In the genomic region with DNA sequence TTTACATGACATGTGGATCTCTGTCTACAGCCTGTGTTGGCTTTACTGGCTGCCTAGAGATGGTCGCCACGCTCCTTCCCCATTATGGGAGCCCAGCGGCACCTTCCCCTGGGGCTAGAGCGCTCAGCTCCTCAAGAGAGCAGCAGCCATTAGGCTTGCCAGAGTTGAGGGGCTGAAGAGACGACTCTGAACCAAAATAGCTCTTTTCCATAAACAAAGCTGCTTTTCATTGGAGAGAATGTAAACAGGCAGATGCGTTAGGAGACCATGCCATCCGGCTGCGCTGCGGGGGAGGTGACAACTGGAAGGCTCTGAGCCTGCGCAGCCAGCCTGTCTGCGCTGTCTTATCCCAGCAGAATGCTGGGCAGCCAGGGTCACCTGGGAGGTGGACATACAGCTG, we compare ENCODE assay signal across 13 mouse cellular contexts. TPM values are rescaled to one million over a fixed set of nuclear protein-coding genes. Genes with fewer than 3 reads are reported as not detected.
DNase-seq lines count a peak whose midpoint lies in the region; ATAC-seq and TF ChIP-seq lines count a peak whose summit lies in the region.
"Had no signal": no experiment of that assay in that cellular context is flagged by ENCODE, and none has a peak within 500 bp of the region (broad histone marks: within the 10 kb centered on the region; RNA-seq: fewer than 3 reads in every experiment).

No protein-coding gene starts in this region.

- no peaks in the 10 kb centered on the region for H3K27me3 ChIP-seq in hindbrain, embryonic 14.5 days (ENCODE audit: control insufficient read depth, insufficient read depth, low read length)
- no peaks in the 10 kb centered on the region for H3K27me3 ChIP-seq in kidney, embryonic 14.5 days (ENCODE audit: control insufficient read depth, insufficient read depth, low read length)
- H3K27me3 ChIP-seq: neural tube, embryonic 15.5 days had no signal

- ATAC-seq in hindbrain, embryonic 14.5 days (ENCODE audit: low FRiP score), result no peak
- no peak for ATAC-seq in kidney, embryonic 14.5 days (ENCODE audit: low FRiP score, low TSS enrichment)

- no peaks in the 10 kb centered on the region; the same call in 1 of the 2 replicates for H3K4me1 ChIP-seq in hindbrain, embryonic 14.5 days (replicated peaks; ENCODE audit: control insufficient read depth, insufficient read depth, low read length)
- no peaks in the 10 kb centered on the region for H3K4me1 ChIP-seq in kidney, embryonic 14.5 days (ENCODE audit: control insufficient read depth, insufficient read depth, low read length)
- H3K4me1 ChIP-seq: heart, embryonic 13.5 days; limb, embryonic 12.5 days had no signal

- no peaks in the 10 kb centered on the region for H3K9me3 ChIP-seq in hindbrain, embryonic 14.5 days (ENCODE audit: control insufficient read depth, low read length)
- no peaks in the 10 kb centered on the region for H3K9me3 ChIP-seq in kidney, embryonic 14.5 days (ENCODE audit: control insufficient read depth, low read length)
- H3K9me3 ChIP-seq: heart, embryonic 13.5 days; limb, embryonic 12.5 days; midbrain, embryonic 10.5 days; neural tube, embryonic 15.5 days had no signal

- TF ChIP-seq POLR2A in brain, embryonic 14.5 days (IDR thresholded peaks at IDR 0.05; ENCODE audit: borderline replicate concordance, extremely low read depth, insufficient read depth, insufficient read length, poor library complexity, severe bottlenecking), result no peak

- H3K27ac ChIP-seq in layer of hippocampus, adult 2 months, result no peak overlapping the region
- no peak overlapping the region for H3K27ac ChIP-seq in hindbrain, embryonic 14.5 days
- H3K27ac ChIP-seq in kidney, embryonic 14.5 days (ENCODE audit: low read depth, low read length), result no peak overlapping the region
- H3K27ac ChIP-seq: heart, embryonic 13.5 days; limb, embryonic 12.5 days; midbrain, embryonic 10.5 days; neural tube, embryonic 15.5 days had no signal

- peak; percentile 20 for DNase-seq in layer of hippocampus, adult 11-12 months (ENCODE audit: low spot score)
- DNase-seq in layer of hippocampus, adult 9-10 months (ENCODE audit: low spot score), result no peak
- DNase-seq in brain, embryonic 14.5 days (ENCODE audit: low read depth), result peak; percentile 57
- DNase-seq in layer of hippocampus, adult 2 months (ENCODE audit: low spot score in 2 of 2), result peak; percentile 5 to 29
- DNase-seq in right cerebral cortex, postnatal 10 days (ENCODE audit: low spot score in 2 of 2), result peak; percentile 56 to 70
- DNase-seq in hindbrain, embryonic 14.5 days (ENCODE audit: low spot score), result no peak
- DNase-seq in kidney, postnatal 14 days, result no peak

- WGBS in hindbrain, embryonic 14.5 days, result 64% methylated on average over 11 of the region's 11 CpGs
- 65% methylated on average over 11 of the region's 11 CpGs for WGBS in kidney, embryonic 14.5 days

- no peaks in the 10 kb centered on the region for H3K36me3 ChIP-seq in hindbrain, embryonic 14.5 days (replicated peaks; ENCODE audit: control insufficient read depth, insufficient read depth)
- no peaks in the 10 kb centered on the region for H3K36me3 ChIP-seq in kidney, embryonic 14.5 days (ENCODE audit: control insufficient read depth, insufficient read depth, low read length)
- H3K36me3 ChIP-seq: heart, embryonic 13.5 days; limb, embryonic 12.5 days; midbrain, embryonic 10.5 days; neural tube, embryonic 15.5 days had no signal

- TF ChIP-seq CTCF in brain, embryonic 14.5 days (IDR thresholded peaks at IDR 0.05; ENCODE audit: borderline replicate concordance, extremely low read depth, insufficient read depth, insufficient read length), result no peak
- TF ChIP-seq CTCF in layer of hippocampus, adult 2 months (conservative IDR thresholded peaks at IDR 0.05), result no peak

- H3K4me3 ChIP-seq in layer of hippocampus, adult 2 months, result no peak overlapping the region
- H3K4me3 ChIP-seq in hindbrain, embryonic 14.5 days (replicated peaks; ENCODE audit: low read length), result no peak overlapping the region
- no peak overlapping the region for H3K4me3 ChIP-seq in kidney, embryonic 14.5 days (ENCODE audit: low read length)
- H3K4me3 ChIP-seq: heart, embryonic 13.5 days; limb, embryonic 12.5 days; midbrain, embryonic 10.5 days; neural tube, embryonic 15.5 days had no signal

- no peak overlapping the region for H3K9ac ChIP-seq in hindbrain, embryonic 14.5 days
- H3K9ac ChIP-seq in kidney, embryonic 14.5 days (ENCODE audit: low read depth, low read length), result no peak overlapping the region
- H3K9ac ChIP-seq: heart, embryonic 13.5 days; limb, embryonic 12.5 days; neural tube, embryonic 15.5 days had no signal

- H3K4me2 ChIP-seq in hindbrain, embryonic 14.5 days (replicated peaks), result no peak overlapping the region
- no peak overlapping the region for H3K4me2 ChIP-seq in kidney, embryonic 14.5 days (replicated peaks; ENCODE audit: low read depth, low read length)
- H3K4me2 ChIP-seq: heart, embryonic 13.5 days; limb, embryonic 12.5 days; neural tube, embryonic 15.5 days had no signal

RNA-seq across cellular contexts. Expression of gene Myl10, which starts 55.1 kb away (rescaled TPM):
- polyA plus RNA-seq in brain, embryonic 14.5 days (2012; rRNA removed), result not detected in 2 replicates
- not detected for total RNA-seq in layer of hippocampus, adult 2 months (2021)
- not detected in 2 replicates for polyA plus RNA-seq in hindbrain, embryonic 14.5 days (2014; fragmentation: Nextera tagmentation; extraction: Ambion mirVana)
- not detected in 2 replicates for polyA plus RNA-seq in kidney, embryonic 14.5 days (2014; fragmentation: Nextera tagmentation; extraction: Ambion mirVana)
- polyA plus RNA-seq: cortical plate, adult 2 months; heart, embryonic 13.5 days; limb, embryonic 12.5 days; midbrain, embryonic 10.5 days; neural tube, embryonic 15.5 days had no signal

Comparison
In these comparisons a context has a peak if more than half of its experiments do, and no peak if none do; other contexts are left out.
1. DNase-seq: peak in layer of hippocampus, adult 11-12 months (single experiment), brain, embryonic 14.5 days (single experiment), layer of hippocampus, adult 2 months (2 of 2) and right cerebral cortex, postnatal 10 days (2 of 2); none in layer of hippocampus, adult 9-10 months (single experiment), hindbrain, embryonic 14.5 days (single experiment) and kidney, postnatal 14 days (single experiment).